Mouse (Mus musculus) lung, adult 2 months (tissue): ENCODE measurements around the gene Ccdc88a.
"Not testable (repeated sequence)": the region's sequence is repeated elsewhere in the genome, so short reads cannot be mapped to it uniquely, and the experiment has no call there.

ENCODE experiments used
- CTCF ChIP-seq: fragments of 200-500 bp; IDR thresholded peaks from 2 replicates; pipeline ENCODE4 v1.5.1; 2011; ENCODE audit warnings: mild to moderate bottlenecking, low read length, control low read depth; ENCODE audit not compliant: insufficient read depth
- POLR2A ChIP-seq: fragments of 200-500 bp; IDR thresholded peaks from 2 replicates; pipeline ENCODE4 v1.6.1; 2011; ENCODE audit warnings: low read depth, mild to moderate bottlenecking, control low read depth, low read length, borderline replicate concordance; ENCODE audit errors: extremely low read depth

- not testable (repeated sequence) for TF ChIP-seq CTCF, POLR2A
Measured at GRCm38 (mm10) chr11:29545150-29545752, 171.8 kb downstream of the Ccdc88a start.
